Mouse (Mus musculus): Measurements from ENCODE around the gene Spaca3.

- no peak for TF ChIP-seq CTCF (IDR thresholded peaks at IDR 0.05; ENCODE audit: low read depth, low read length)
- no peak for TF ChIP-seq TAL1 (conservative IDR thresholded peaks at IDR 0.05; ENCODE audit: low read depth, low read length)
- no peak for TF ChIP-seq GATA1 (IDR thresholded peaks at IDR 0.05; ENCODE audit: borderline replicate concordance, low read length)
Measured at GRCm38 (mm10) chr11:80872509-80873474, 14.6 kb downstream of the Spaca3 start.
